Mouse (Mus musculus): ENCODE results near the gene Mxi1. TPM values are rescaled to one million over a fixed set of nuclear protein-coding genes. Genes with fewer than 3 reads are reported as not detected.

Mxi1 gene
- polyA plus RNA-seq, 1 experiment: 10.9 TPM

- Histone ChIP-seq H3K4me3 (ENCODE audit: extremely low read depth, insufficient read depth, insufficient read length) (no peak overlapping the region), H3K27me3 (ENCODE audit: control insufficient read depth, insufficient read depth, low read length) (no peaks in the 10 kb centered on the region), H3K4me1 (ENCODE audit: control insufficient read depth, insufficient read depth, insufficient read length) (no peaks in the 10 kb centered on the region), H3K36me3 (ENCODE audit: control insufficient read depth, insufficient read depth, low read length) (no peaks in the 10 kb centered on the region), H3K27ac (ENCODE audit: insufficient read depth, low read length) (no peak overlapping the region)
- TF ChIP-seq CTCF (IDR thresholded peaks at IDR 0.05; ENCODE audit: extremely low read depth, insufficient read depth, insufficient read length, insufficient replicate concordance) (no peak), POLR2A (IDR thresholded peaks at IDR 0.05; ENCODE audit: low read depth, low read length) (no peak)
- DNase-seq (ENCODE audit: low read depth in 1 of 2, low spot score in 2 of 2): no peak
- WGBS: 49% methylated on average over 7 of the region's 7 CpGs
These were observed 6.9 kb upstream of the Mxi1 start for GRCm38 (mm10) chr19:53303382-53303781.

GRCm38 (mm10) chr19:53305621-53306020 is 4.7 kb upstream of the Mxi1 start:
- no peaks in the 10 kb centered on the region for H3K36me3 ChIP-seq (ENCODE audit: control insufficient read depth, insufficient read depth, low read length)
- DNase-seq (ENCODE audit: low read depth in 1 of 2, low spot score in 2 of 2): no peak
- H3K27me3 ChIP-seq (ENCODE audit: control insufficient read depth, insufficient read depth, low read length): no peaks in the 10 kb centered on the region
- WGBS: 91% methylated on average over 8 of the region's 8 CpGs
- H3K4me1 ChIP-seq (ENCODE audit: control insufficient read depth, insufficient read depth, insufficient read length): no peaks in the 10 kb centered on the region
- no peak overlapping the region for H3K27ac ChIP-seq (ENCODE audit: insufficient read depth, low read length)
- no peak overlapping the region for H3K4me3 ChIP-seq (ENCODE audit: extremely low read depth, insufficient read depth, insufficient read length)
- TF ChIP-seq CTCF (IDR thresholded peaks at IDR 0.05; ENCODE audit: extremely low read depth, insufficient read depth, insufficient read length, insufficient replicate concordance): no peak
- TF ChIP-seq POLR2A (IDR thresholded peaks at IDR 0.05; ENCODE audit: low read depth, low read length): no peak

- H3K27ac ChIP-seq (ENCODE audit: insufficient read depth, low read length): no peak overlapping the region
- H3K4me1 ChIP-seq (ENCODE audit: control insufficient read depth, insufficient read depth, insufficient read length): no peaks in the 10 kb centered on the region
- no peaks in the 10 kb centered on the region for H3K27me3 ChIP-seq (ENCODE audit: control insufficient read depth, insufficient read depth, low read length)
- no peaks in the 10 kb centered on the region for H3K36me3 ChIP-seq (ENCODE audit: control insufficient read depth, insufficient read depth, low read length)
- H3K4me3 ChIP-seq (ENCODE audit: extremely low read depth, insufficient read depth, insufficient read length): no peak overlapping the region
- no peak for DNase-seq (ENCODE audit: low read depth in 1 of 2, low spot score in 2 of 2)
- TF ChIP-seq POLR2A (IDR thresholded peaks at IDR 0.05; ENCODE audit: low read depth, low read length) (no peak), CTCF (IDR thresholded peaks at IDR 0.05; ENCODE audit: extremely low read depth, insufficient read depth, insufficient read length, insufficient replicate concordance) (no peak)
- WGBS: 87% methylated on average over 11 of the region's 11 CpGs
These were observed 3.6 kb upstream of the Mxi1 start for GRCm38 (mm10) chr19:53306706-53307105.

GRCm38 (mm10) chr19:53307219-53307618 is 3.1 kb upstream of the Mxi1 start:
- Histone ChIP-seq H3K27ac (ENCODE audit: insufficient read depth, low read length) (no peak overlapping the region), H3K4me3 (ENCODE audit: extremely low read depth, insufficient read depth, insufficient read length) (no peak overlapping the region), H3K36me3 (ENCODE audit: control insufficient read depth, insufficient read depth, low read length) (no peaks in the 10 kb centered on the region), H3K27me3 (ENCODE audit: control insufficient read depth, insufficient read depth, low read length) (no peaks in the 10 kb centered on the region), H3K4me1 (ENCODE audit: control insufficient read depth, insufficient read depth, insufficient read length) (no peaks in the 10 kb centered on the region)
- no peak for DNase-seq (ENCODE audit: low read depth in 1 of 2, low spot score in 2 of 2)
- 84% methylated on average over 6 of the region's 6 CpGs for WGBS
- TF ChIP-seq CTCF (IDR thresholded peaks at IDR 0.05; ENCODE audit: extremely low read depth, insufficient read depth, insufficient read length, insufficient replicate concordance) (no peak), POLR2A (IDR thresholded peaks at IDR 0.05; ENCODE audit: low read depth, low read length) (no peak)

GRCm38 (mm10) chr19:53309631-53310030 is 687 bp upstream of the Mxi1 start:
- Histone ChIP-seq H3K36me3 (ENCODE audit: control insufficient read depth, insufficient read depth, low read length) (no peaks in the 10 kb centered on the region), H3K4me1 (ENCODE audit: control insufficient read depth, insufficient read depth, insufficient read length) (no peaks in the 10 kb centered on the region), H3K4me3 (ENCODE audit: extremely low read depth, insufficient read depth, insufficient read length) (no peak overlapping the region), H3K27me3 (ENCODE audit: control insufficient read depth, insufficient read depth, low read length) (no peaks in the 10 kb centered on the region), H3K27ac (ENCODE audit: insufficient read depth, low read length) (no peak overlapping the region)
- TF ChIP-seq CTCF (IDR thresholded peaks at IDR 0.05; ENCODE audit: extremely low read depth, insufficient read depth, insufficient read length, insufficient replicate concordance) (no peak), POLR2A (IDR thresholded peaks at IDR 0.05; ENCODE audit: low read depth, low read length) (no peak)
- no peak for DNase-seq (ENCODE audit: low read depth in 1 of 2, low spot score in 2 of 2)
- WGBS: 70% methylated on average over 4 of the region's 4 CpGs

GRCm38 (mm10) chr19:53310771-53311523 is 629 bp downstream of the Mxi1 start:
- no peaks in the 10 kb centered on the region for H3K27me3 ChIP-seq (ENCODE audit: control insufficient read depth, insufficient read depth, low read length)
- under 1% methylated on average over 48 of the region's 48 CpGs for WGBS
- H3K4me3 ChIP-seq (ENCODE audit: extremely low read depth, insufficient read depth, insufficient read length): peak overlapping the region; percentile 91
- no peaks in the 10 kb centered on the region for H3K4me1 ChIP-seq (ENCODE audit: control insufficient read depth, insufficient read depth, insufficient read length)
- H3K36me3 ChIP-seq (ENCODE audit: control insufficient read depth, insufficient read depth, low read length): no peaks in the 10 kb centered on the region
- no peak for TF ChIP-seq CTCF (IDR thresholded peaks at IDR 0.05; ENCODE audit: extremely low read depth, insufficient read depth, insufficient read length, insufficient replicate concordance)
- TF ChIP-seq POLR2A (IDR thresholded peaks at IDR 0.05; ENCODE audit: low read depth, low read length): no peak
- DNase-seq (ENCODE audit: low read depth in 1 of 2, low spot score in 2 of 2): peak; percentile 17 to 26
- H3K27ac ChIP-seq (ENCODE audit: insufficient read depth, low read length): peak overlapping the region; percentile 50

Data from spleen, adult 2 months (tissue).